Mouse (Mus musculus) small intestine, adult 2 months (tissue): Measurements from ENCODE around the gene Zdhhc5.
A peak's percentile ranks its signal among the peaks of the same experiment; 100 is the strongest.

Experiments
- CTCF ChIP-seq: fragments of 200-500 bp; IDR thresholded peaks from 2 replicates; pipeline ENCODE4 v1.5.1; 2012; ENCODE audit warnings: low read depth, mild to moderate bottlenecking, control low read depth, inconsistent platforms, low read length, moderate library complexity, mixed read lengths; ENCODE audit not compliant: insufficient replicate concordance, insufficient read length; ENCODE audit errors: extremely low read depth
- POLR2A ChIP-seq: fragments of 200-500 bp; IDR thresholded peaks from 2 replicates; pipeline ENCODE4 v1.6.1; 2012; ENCODE audit warnings: low read depth, mild to moderate bottlenecking, control low read depth, inconsistent platforms, low read length, moderate library complexity

DNA sequence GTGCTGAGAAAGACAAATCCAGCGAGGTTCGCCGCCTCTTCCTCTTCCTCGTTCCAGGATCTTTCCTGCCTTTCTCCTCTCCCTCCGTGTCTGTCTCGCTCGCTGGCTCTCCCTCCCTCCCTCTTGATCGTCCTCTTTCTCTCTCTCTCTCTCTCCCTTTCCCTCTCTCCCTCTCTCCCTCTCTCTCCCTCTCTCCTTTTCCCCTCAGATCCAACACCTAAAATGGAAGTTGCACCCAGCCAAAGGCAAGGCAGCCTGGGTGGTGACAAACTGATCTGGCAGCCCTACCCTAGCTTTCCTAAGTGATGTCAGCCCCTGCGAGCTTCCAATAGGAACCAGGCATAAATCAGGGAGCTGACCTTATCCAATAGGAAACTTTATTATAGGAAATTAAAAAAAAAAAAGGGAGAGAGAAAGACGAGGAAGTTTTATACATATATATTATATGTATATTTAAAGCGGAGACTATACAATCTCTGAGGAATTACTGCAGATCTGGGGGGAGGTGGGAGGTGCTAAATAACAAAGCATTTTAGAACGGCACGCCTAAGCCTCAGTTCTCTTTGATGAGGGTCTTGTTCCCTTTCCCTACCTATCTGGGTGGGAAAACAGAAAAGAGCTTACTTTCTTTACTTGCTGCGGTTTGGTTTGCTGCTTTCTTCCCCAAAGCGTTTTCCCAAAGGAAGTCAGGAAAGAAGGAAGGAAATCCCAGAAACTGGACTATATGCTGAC is 64.3 kb downstream of the Zdhhc5 start, which contains the start of gene Ctnnd1:
- TF ChIP-seq CTCF (no peak), POLR2A (peak; percentile 86; the same call in 1 of the 2 replicates)
